Mouse (Mus musculus) c-Kit-positive CD71-negative TER-119-negative erythroid progenitor cells, embryonic 14.5 days (primary cell): ENCODE measurements around the gene Cyp27b1.
A peak's percentile ranks its signal among the peaks of the same experiment; 100 is the strongest.

Experiments used
- DNase-seq: peaks from one replicate; pipeline ENCODE4 v3.0.0-alpha.2; 2013; ENCODE audit warnings: low read depth

The Cyp27b1 gene

GRCm38 (mm10) chr10:127047954-127048353 is at the start of gene Cyp27b1:
Gene Cyp27b1 (plus strand): TSS chr10:127048250.
- no peak for DNase-seq

GRCm38 (mm10) chr10:127000529-127000928 is 47.5 kb upstream of the Cyp27b1 start, which contains the start of gene Avil:
Gene Avil (plus strand): TSS chr10:127000709.
- DNase-seq = no peak

GRCm38 (mm10) chr10:127001297-127001696 is 46.8 kb upstream of the Cyp27b1 start:
- no peak for DNase-seq

GRCm38 (mm10) chr10:127002056-127002455 is 46.0 kb upstream of the Cyp27b1 start:
- DNase-seq = no peak

- no peak for DNase-seq
Observed at GRCm38 (mm10) chr10:127002765-127003164, 45.3 kb upstream of the Cyp27b1 start.

GRCm38 (mm10) chr10:127003334-127003733 is 44.7 kb upstream of the Cyp27b1 start:
- no peak for DNase-seq

GRCm38 (mm10) chr10:127003806-127004205 is 44.2 kb upstream of the Cyp27b1 start:
- DNase-seq = no peak

GRCm38 (mm10) chr10:127016488-127016887 is 31.6 kb upstream of the Cyp27b1 start:
- no peak for DNase-seq

- DNase-seq = no peak
Observed at GRCm38 (mm10) chr10:127017071-127017470, 31.0 kb upstream of the Cyp27b1 start.

- DNase-seq = no peak
Observed at GRCm38 (mm10) chr10:127018422-127018821, 29.6 kb upstream of the Cyp27b1 start.

GRCm38 (mm10) chr10:127030336-127031296 is 17.4 kb upstream of the Cyp27b1 start, which contains the start of gene Tsfm:
Gene Tsfm (minus strand): TSS chr10:127030840.
- peak; percentile 91 for DNase-seq

GRCm38 (mm10) chr10:127033301-127033741 is 14.7 kb upstream of the Cyp27b1 start:
- no peak for DNase-seq

GRCm38 (mm10) chr10:127036273-127036672 is 11.8 kb upstream of the Cyp27b1 start:
- DNase-seq = no peak

- DNase-seq = no peak
Observed at GRCm38 (mm10) chr10:127037641-127038040, 10.4 kb upstream of the Cyp27b1 start.

- no peak for DNase-seq
Observed at GRCm38 (mm10) chr10:127040569-127041214, 7.4 kb upstream of the Cyp27b1 start.

- no peak for DNase-seq
Observed at GRCm38 (mm10) chr10:127041274-127041766, 6.7 kb upstream of the Cyp27b1 start, which contains the start of the genes Mettl1 and Eef1akmt3. Gene Mettl1 (plus strand): TSS chr10:127041414. Gene Eef1akmt3 (minus strand): TSS chr10:127041513.

- peak; percentile 77 for DNase-seq
Observed at GRCm38 (mm10) chr10:127041774-127042338, 6.2 kb upstream of the Cyp27b1 start.

GRCm38 (mm10) chr10:127042468-127043115 is 5.5 kb upstream of the Cyp27b1 start:
- no peak for DNase-seq

GRCm38 (mm10) chr10:127043187-127043586 is 4.9 kb upstream of the Cyp27b1 start:
- DNase-seq = no peak

GRCm38 (mm10) chr10:127048608-127049394 is 751 bp downstream of the Cyp27b1 start:
- DNase-seq = no peak
